Mouse (Mus musculus): ENCODE results near the gene Gal3st1.

- no peak for TF ChIP-seq CTCF (IDR thresholded peaks at IDR 0.05; ENCODE audit: control insufficient read depth, insufficient read depth, low read length)
- TF ChIP-seq POLR2A (IDR thresholded peaks at IDR 0.05; ENCODE audit: borderline replicate concordance, control insufficient read depth, low read depth, low read length), result no peak
Measured at GRCm38 (mm10) chr11:4043081-4043480, 59.6 kb downstream of the Gal3st1 start.

Data from bone marrow, adult 2 months (tissue).